Mouse (Mus musculus) heart, postnatal 0 days (tissue): ENCODE measurements around the gene Lix1l.

Experiments
- CTCF ChIP-seq: IDR thresholded peaks from 2 replicates; pipeline ENCODE4 v1.5.1; 2016; ENCODE audit warnings: antibody characterized with exemption, control low read depth, low read depth
- EP300 ChIP-seq: IDR thresholded peaks from 2 replicates; pipeline ENCODE4 v1.6.1; 2016; ENCODE audit warnings: antibody characterized with exemption, low read depth

DNA sequence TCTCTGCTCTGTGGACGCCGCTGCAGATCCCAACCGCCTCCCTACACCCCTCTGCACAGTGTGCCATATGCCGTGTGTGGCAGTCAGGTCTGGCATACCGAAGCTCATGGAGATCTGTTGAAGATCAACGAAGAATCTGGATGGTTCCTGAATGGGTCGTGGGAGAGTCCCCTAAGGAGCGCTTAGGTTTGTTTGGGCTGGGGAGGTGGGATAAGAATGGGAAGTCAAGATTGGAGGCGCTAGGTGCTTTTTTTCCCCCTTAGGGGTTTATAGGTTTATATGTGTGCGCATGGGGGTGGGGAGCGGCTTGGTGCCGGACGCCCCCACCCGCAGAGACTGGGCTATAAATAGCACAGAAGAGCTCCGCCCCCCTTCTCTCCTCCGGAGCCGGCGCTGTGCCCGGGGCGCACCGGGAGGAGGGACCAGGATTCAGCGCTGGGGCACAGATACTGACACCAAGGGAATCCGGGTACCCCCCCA is 4.7 kb upstream of the Lix1l start, which contains the start of gene Ankrd34a:
- TF ChIP-seq CTCF = no peak
- no peak for TF ChIP-seq EP300
